9 mouse cellular contexts compared by ENCODE assay signal in the genomic region with DNA sequence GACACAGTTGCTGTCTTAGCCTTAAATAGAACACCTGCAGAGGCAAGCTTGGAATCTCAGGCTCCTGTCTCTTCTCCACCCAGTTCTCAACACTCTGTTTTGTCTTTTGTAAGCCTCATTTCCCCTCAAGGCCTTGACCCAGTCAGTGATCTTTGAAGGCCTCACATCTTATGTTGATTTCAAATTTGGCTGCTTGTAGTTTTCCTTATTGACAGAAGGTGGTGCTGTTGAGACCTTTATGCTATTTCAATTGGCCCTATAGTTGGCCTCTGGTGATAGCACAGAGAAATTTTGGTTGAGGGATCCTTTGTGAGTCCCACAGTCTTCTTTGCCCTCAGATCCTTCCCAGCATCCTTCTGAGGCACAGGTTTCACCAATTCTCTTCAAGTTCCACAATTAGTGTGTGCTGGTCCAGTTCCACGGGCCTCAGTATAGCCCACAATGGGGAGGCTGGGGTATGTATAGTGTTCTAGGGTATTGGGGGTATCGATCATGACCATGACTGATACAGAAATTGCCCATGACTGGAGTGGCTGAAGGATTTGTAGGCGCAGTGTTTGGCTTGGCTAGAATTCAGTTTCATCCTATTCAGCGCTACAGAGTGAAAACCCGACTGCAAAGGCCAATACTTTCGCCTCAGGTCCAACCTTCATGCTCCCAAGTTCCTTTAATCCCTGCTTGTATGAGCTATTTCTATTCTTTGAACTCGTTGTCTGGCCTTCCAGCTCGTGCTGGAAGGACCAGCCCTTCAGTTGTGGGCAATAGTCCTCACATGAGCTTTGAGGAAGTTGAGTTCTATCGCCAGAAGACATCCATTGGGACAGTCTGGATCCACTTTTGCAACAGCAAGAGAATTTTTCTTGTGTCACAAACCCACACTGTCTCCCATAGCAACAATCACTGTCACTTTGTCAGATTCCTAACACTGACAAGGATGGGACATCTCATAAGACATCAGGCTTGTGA.
DNase-seq lines count a peak whose midpoint lies in the region; ATAC-seq and TF ChIP-seq lines count a peak whose summit lies in the region.
"Had no signal": no experiment of that assay in that cellular context is flagged by ENCODE, and none has a peak within 500 bp of the region (broad histone marks: within the 10 kb centered on the region; RNA-seq: fewer than 3 reads in every experiment).

No protein-coding gene starts in this region.

- no peak overlapping the region for H3K27ac ChIP-seq in left cerebral cortex, adult 2 months
- no peak overlapping the region for H3K27ac ChIP-seq in neural tube, embryonic 15.5 days (replicated peaks)
- H3K27ac ChIP-seq: lung, embryonic 15.5 days had no signal

- no peak overlapping the region for H3K4me2 ChIP-seq in neural tube, embryonic 15.5 days
- H3K4me2 ChIP-seq: lung, embryonic 15.5 days had no signal

- no peaks in the 10 kb centered on the region for H3K9me3 ChIP-seq in neural tube, embryonic 15.5 days (replicated peaks)
- H3K9me3 ChIP-seq: lung, embryonic 15.5 days had no signal

- no peaks in the 10 kb centered on the region for H3K4me1 ChIP-seq in neural tube, embryonic 15.5 days
- H3K4me1 ChIP-seq: lung, embryonic 15.5 days had no signal

- H3K4me3 ChIP-seq in left cerebral cortex, adult 2 months, result no peak overlapping the region
- no peak overlapping the region for H3K4me3 ChIP-seq in neural tube, embryonic 15.5 days (replicated peaks)
- H3K4me3 ChIP-seq: lung, embryonic 15.5 days had no signal

- TF ChIP-seq CTCF in left cerebral cortex, adult 2 months (IDR thresholded peaks at IDR 0.05), result peak; percentile 86

- peak; percentile 50; the same call in 1 of the 2 replicates for ATAC-seq in megakaryocyte-erythroid progenitor cell, adult 5-6 weeks (replicated peaks; ENCODE audit: low FRiP score, low TSS enrichment, poor library complexity, severe bottlenecking)
- ATAC-seq in neural tube, embryonic 15.5 days (ENCODE audit: low FRiP score), result no peak

- intact Hi-C loops in left cerebral cortex, adult 2 months (cut with DNase I), result loop anchor here (2.0 to 10.0 kb wide), 4 partner anchors 191 to 1191 kb away; no protein-coding TSS in a partner anchor

- no peaks in the 10 kb centered on the region for H3K36me3 ChIP-seq in neural tube, embryonic 15.5 days
- H3K36me3 ChIP-seq: lung, embryonic 15.5 days had no signal

- WGBS in neural tube, embryonic 15.5 days, result 82% methylated on average over 9 of the region's 9 CpGs

- no peaks in the 10 kb centered on the region for H3K27me3 ChIP-seq in neural tube, embryonic 15.5 days (replicated peaks)
- H3K27me3 ChIP-seq: lung, embryonic 15.5 days had no signal

- H3K9ac ChIP-seq in neural tube, embryonic 15.5 days (replicated peaks), result no peak overlapping the region
- H3K9ac ChIP-seq: lung, embryonic 15.5 days had no signal

- DNase-seq in cerebellum, adult 9-10 months, result peak; percentile 24
- no peak for DNase-seq in cerebellum, adult 8-10 months
- DNase-seq in left cerebral cortex, adult 2 months (ENCODE audit: extremely low spot score in 1 of 2, low spot score in 2 of 2), result no peak
- DNase-seq in left cerebral cortex, adult 8-10 months (ENCODE audit: low spot score in 2 of 2), result no peak
- DNase-seq in T-cell, adult 2 months (ENCODE audit: low spot score), result peak; percentile 45
- DNase-seq in ovary, postnatal 10 days (ENCODE audit: low spot score), result no peak

Comparison
In these comparisons a context has a peak if more than half of its experiments do, and no peak if none do; other contexts are left out.
1. DNase-seq: peak in cerebellum, adult 9-10 months (single experiment) and T-cell, adult 2 months (single experiment); none in cerebellum, adult 8-10 months (single experiment), left cerebral cortex, adult 2 months (0 of 2), left cerebral cortex, adult 8-10 months (0 of 2) and ovary, postnatal 10 days (single experiment).